Mouse (Mus musculus) common myeloid progenitor, adult 5-6 weeks (primary cell): ENCODE data around the gene Scn11a. TPM values are rescaled to one million over a fixed set of nuclear protein-coding genes. Genes with fewer than 3 reads are reported as not detected.

Experiments used
- ATAC-seq: replicated peaks from 2 replicates; pipeline ENCODE4 v1.8.0; 2016; ENCODE audit warnings: low read depth, mild to moderate bottlenecking, moderate TSS enrichment, inconsistent platforms; ENCODE audit not compliant: poor library complexity, severe bottlenecking
- total RNA-seq: library from RNA; stranded (forward); fragments of 200-1000, 187-1606 nt; gene quantifications from 2 replicates; pipeline ENCODE4 v1.2.3, GENCODE M21; 2017

The Scn11a gene
- not detected in 2 replicates for total RNA-seq

DNA sequence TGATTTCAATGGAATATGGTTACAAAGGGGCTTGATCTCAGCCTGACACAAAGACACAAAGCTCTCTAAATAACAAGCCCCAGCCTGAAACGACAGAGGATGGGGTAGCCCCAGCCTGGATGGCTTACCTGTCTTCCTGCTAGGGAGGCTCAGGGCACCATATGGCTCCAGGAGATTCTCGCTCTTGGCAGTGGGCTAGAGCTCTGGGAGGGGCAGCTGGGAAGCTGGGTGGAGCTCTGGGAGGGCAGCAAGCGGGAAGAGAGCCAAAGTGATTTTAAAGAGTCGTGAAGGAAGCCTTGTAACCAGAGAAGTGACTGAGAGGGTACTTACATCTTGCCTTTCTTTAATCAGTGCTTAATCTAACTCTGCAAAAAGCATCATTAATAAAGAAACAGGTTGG lies at the start of gene Scn11a:
Scn11a (minus strand) TSS at position 160 of the 400 bp plus-strand sequence.
- ATAC-seq: no peak

DNA sequence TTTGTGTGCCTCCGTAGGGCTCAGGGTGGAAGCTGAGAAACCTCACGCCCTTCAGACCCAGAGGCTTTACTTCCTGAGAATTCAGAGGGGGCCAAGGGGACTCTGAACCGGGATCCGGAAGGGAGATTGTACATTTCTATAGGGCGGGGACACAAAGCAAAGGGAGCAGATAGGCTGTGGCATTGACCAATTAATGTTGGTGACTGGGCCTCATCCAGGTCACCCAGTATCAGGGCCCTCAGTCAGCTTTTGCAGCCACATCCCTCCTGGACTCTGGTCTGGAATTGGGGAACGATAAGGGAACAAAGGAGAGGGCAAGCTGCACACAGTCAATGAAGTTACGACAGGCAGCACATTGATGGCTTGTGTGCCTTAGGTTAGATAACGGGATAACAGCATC lies 28.9 kb upstream of the Scn11a start:
- ATAC-seq: no peak

DNA sequence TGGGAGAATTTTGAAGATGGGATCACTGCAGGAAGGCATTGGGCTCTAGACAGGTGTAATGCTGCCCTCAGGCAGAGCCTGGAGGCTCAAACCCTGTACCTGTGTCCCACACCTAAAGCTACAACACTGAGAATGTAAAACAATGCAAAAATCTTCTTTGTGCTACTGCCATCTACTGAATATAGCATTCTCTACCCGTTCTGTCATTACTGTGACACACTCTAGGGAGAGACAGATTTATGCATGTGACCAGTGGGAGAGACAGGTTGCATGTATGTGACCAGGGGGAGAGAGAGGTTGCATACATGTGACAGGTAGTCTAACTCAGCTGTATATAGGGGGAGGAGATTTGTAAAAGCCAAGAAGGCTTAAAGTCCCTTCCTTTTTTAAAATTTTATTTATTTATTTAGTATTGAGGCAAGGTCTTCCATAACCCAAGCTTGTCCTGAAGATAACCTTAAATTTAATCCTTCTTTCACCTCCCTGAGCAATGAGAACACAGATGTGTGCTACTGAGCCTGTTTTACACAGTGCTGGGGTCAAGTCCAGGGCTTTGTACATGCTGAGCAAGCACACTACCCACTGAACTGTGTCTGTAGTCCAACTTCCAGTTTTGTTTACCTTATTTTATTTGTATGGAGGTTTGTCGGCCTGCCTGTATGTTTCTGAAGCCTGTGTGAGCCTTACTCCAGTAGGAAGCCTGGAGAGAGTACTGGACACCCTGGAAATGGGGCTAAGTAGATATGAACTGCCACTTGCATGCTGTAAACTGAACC lies 28.0 kb upstream of the Scn11a start:
- ATAC-seq: no peak

DNA sequence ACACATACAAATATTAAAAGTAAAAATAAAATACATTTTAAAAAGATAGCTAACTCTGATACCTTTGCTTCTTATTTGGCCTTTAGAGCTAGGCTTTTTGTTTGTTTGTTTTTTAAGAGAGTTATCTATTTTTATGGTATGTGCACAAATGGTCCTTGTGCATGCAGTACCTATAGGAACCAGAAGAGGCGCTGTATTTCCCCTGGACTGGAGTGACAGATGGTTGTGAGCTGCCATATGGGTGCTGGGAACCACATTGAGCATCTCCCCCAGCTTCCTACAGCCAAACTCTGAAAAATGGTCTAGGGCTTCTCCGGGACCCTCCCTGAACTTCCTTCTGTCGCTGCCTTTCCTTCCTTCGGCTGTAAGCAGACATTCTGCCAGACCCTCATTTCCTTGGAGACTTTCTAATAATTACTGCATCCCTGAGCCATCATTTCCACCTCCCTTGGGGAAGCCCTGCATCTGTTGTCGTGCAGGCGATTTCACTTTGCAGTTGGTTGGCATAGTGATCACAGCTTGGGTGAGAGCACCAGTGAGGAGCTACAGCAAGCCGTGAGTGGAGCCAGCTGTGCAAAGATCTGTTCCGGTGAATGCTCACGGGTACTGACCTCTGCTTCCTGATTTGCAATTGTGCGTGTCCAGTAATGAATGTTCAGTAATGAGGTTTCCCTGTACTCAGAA lies 27.2 kb upstream of the Scn11a start:
- no peak for ATAC-seq

DNA sequence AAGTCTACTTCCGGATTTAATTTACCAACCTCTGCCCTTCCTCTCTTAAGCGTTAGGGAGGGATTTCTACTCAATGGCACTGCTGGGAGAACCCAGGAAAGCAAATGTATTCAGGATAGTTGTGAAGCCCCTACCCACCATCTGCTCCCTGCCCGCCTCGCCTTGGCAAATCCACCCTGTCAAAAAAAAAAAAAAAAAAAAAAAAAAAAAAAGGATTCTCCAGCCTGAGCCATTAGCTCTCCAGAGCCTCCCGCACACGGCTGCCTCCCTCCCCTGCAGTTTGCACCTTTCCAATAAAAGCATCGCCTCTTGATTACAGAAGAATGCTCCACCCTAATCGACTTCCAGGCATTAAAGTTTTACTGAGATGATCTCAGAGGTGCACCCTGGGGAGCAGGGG lies 24.0 kb upstream of the Scn11a start:
- ATAC-seq: no peak

DNA sequence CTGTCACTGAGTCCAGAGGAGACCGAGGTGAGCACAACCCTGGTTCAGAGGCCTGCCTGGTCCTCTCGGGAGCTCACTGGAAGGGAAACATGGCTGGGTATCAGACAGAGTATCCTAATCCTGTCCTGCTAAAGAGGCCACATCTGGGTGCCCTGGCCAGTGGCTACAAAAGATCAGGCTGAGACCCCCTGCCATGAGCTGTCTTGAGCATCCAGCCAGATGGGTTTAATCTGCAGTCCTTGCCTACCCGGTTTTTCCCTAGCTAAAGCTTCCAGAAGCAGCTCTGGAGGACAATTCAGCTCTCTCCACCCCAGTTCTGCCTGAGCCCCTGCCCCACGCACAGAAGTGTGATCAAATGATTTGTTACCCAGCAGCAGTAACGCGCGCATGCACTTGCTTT lies 23.4 kb upstream of the Scn11a start:
- no peak for ATAC-seq

DNA sequence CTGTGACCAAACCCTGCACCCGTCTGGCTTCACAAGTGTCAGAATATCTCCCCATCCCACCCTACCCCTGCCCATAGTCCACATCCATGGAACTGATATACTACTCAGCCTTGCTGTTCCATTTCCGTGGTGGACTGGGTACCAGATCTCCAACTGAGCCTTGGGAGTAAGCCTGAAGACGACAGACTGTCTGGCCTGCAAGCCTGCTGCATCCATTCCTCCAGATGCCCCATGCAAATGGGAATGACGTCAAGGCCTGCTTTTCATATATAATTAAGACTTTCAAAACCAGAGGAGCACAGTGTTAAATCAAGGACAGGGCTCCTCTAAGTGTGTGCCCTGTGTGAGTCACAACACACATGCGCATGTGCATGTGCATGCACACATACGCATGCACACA lies 21.9 kb upstream of the Scn11a start:
- no peak for ATAC-seq

GRCm38 (mm10) chr9:119844724-119845123 lies 19.5 kb upstream of the Scn11a start:
- ATAC-seq: no peak

- ATAC-seq: peak; percentile 86
These were observed 18.3 kb upstream of the Scn11a start for GRCm38 (mm10) chr9:119843549-119843948.

DNA sequence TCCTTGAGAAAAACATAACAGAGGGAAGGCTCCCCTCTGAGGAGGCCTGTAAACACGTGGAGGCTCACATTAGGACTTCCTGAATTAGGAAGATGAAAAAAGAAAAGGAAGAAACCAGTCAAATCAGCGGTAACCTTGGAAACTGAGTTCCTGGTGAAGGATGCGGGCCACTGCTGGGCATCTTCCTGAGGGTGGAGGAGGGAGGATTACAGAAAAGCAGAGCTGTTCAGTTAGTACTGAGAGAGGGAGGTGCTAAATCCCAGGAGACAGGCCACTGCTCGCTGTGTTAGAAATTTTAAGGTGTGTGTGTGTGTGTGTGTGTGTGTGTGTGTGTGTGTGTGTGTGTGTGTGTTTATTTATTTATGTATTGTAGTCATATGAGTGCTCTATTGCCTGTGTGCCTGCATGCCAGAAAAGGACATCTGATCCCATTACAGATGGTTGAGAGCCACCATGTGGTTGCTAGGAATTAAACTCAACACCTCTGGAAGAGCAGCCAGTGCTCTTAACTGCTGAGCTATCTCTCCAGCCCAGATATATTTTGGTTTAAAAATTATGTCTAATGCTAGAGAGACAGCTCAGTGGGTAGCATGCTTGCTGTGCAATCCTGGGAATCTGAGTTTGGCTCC lies 17.4 kb upstream of the Scn11a start:
- no peak for ATAC-seq

GRCm38 (mm10) chr9:119842091-119842490 lies 16.8 kb upstream of the Scn11a start:
- no peak for ATAC-seq

- no peak for ATAC-seq
These were observed 15.9 kb upstream of the Scn11a start for GRCm38 (mm10) chr9:119841159-119841558.

DNA sequence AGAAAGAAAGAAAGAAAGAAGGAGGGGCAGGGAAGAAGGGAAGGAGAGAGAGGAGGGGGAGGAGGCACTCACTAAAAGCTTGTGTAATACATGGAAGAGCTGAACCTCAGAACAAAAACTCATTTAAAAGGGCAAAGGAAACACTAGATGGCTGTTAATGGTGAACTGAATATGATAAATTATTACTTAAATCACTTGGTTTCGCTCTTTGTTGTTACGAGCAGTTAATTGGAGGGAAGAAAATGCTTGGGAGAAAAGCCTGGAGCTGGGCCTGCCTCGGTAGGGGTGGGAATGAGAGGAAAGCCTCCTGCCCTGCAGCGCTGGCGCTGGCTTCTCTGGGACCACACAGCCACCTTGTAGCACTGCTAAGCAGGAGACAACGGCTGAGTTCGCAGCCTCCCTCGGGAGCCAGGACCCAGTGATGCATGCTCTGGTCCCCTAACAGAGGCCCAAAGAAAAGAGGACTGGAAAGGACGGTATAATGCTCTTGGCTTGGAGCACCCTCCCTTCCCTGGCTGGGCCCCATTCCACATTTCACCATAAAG lies 10.4 kb upstream of the Scn11a start:
- no peak for ATAC-seq

DNA sequence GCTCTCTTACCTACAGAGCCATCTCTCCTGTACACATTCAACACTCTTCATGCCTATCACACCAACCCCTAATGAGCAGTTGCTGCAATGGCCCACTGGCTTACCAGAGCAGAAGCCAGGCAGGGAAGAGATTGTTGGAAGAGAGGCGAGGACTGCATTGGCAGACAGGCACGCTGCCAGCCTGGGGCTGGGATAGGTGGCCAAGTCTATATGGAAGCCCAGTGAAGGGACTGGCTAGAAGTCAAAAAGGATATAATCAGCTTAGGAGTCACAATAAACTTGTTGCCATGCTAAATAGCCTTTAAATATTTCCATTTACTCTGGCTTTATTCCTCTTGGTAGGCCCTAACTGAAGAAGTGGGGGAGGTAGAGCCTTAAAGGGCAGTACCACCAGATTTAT lies 5.7 kb upstream of the Scn11a start:
- no peak for ATAC-seq

DNA sequence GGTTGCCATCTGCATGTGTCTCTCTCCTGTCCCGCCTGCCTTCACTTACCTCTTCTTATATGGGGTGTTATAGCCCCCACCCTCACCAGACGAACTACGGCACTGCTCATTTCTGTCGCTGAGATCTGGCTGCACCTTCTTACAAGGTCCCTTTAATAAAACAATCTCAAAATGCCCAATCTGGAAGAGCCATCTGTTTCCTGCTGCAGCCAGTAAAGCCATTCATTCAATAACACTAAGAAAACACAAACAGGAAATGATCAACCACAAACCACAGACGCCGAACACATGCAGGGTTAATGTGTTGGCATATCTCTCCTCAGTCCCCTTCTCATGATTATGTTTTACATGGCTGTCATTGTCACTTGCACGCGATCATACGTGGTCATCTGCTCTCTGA lies 1.5 kb downstream of the Scn11a start:
- peak; percentile 83 for ATAC-seq

GRCm38 (mm10) chr9:119813631-119814030 lies 11.6 kb downstream of the Scn11a start:
- no peak for ATAC-seq

GRCm38 (mm10) chr9:119806491-119806890 lies 18.8 kb downstream of the Scn11a start:
- ATAC-seq: no peak

DNA sequence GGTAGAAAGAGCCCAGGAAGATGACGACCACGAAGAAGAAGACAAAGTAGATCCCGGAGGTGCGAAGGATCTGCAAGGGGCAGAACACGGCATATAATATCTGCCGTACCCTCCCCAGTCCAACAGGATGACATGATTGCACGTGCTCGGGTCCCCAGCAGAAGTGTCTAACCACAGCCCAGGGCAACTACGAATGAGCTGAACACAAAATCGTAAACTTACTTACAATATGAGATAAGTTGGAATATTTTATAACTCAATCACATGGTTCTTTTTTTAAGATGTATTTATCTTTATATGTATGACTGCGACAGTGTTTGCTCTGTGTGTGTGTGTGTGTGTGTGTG lies 20.8 kb downstream of the Scn11a start:
- 0 out of 2 replicates have a peak, but pooled peaks have one; percentile 20 for ATAC-seq

GRCm38 (mm10) chr9:119803845-119804500 lies 21.3 kb downstream of the Scn11a start:
- peak; percentile 46 for ATAC-seq

DNA sequence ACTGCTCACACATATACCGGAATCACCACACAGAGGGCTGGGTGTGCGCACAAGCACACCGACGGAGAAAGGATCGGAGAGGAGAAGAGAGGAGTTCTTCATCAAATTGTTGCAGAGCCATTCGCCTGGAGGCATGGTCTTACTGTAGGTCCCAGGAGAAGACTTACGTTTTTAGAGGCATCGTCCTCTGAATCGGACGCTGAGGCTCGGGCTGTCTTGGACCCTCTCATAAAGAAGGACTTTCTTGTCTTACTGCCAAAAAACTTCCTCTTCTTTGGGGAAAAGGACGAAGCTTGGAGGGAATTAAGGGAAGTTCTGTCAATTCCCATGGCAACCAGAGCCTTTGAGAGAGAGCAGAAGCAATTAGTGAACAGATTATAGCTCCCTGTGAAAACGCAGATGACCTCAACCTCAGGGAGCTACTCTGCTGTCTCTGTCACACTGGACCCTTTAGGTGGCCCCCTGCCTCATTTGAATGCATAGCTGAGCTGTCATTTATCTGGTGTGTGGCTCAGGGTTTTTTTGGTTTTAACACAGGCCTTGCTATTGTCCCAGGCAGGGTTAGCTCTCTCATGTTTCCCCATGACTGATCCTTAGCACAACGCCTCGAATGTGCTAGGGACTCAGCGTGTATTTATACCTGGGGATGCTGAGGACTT lies 22.0 kb downstream of the Scn11a start:
- no peak for ATAC-seq
